8 mouse cellular contexts compared by ENCODE assay signal in genomic region chr1:62984566-62984965, GRCm38 (mm10).
DNase-seq lines count a peak whose midpoint lies in the region; ATAC-seq and TF ChIP-seq lines count a peak whose summit lies in the region.

No protein-coding gene starts in this region.

- no peak for TF ChIP-seq EP300 in heart, adult 2 months (IDR thresholded peaks at IDR 0.05; ENCODE audit: insufficient read depth, low read depth, low read length)

- 0 out of 2 replicates have a peak overlapping the region, but pooled peaks have one; percentile 15 for H3K9ac ChIP-seq in heart, adult 2 months (ENCODE audit: low read depth, low read length)
- no peak overlapping the region for H3K9ac ChIP-seq in midbrain, embryonic 11.5 days (ENCODE audit: low read length)

- intact Hi-C loops in gastrocnemius, adult 2 months (cut with DNase I), result no loop called here
- intact Hi-C loops in heart, adult 2 months (cut with DNase I), result no loop called here
- intact Hi-C loops in left cerebral cortex, postnatal 4 days (cut with DNase I), result loop anchor here (10.0 kb wide), 1 partner anchor 1930 kb away; no protein-coding TSS in a partner anchor

- H3K9me3 ChIP-seq in midbrain, embryonic 11.5 days (ENCODE audit: control insufficient read depth, low read length), result no peaks in the 10 kb centered on the region

- H3K4me1 ChIP-seq in heart, adult 2 months (ENCODE audit: control insufficient read depth, insufficient read depth, low read length), result 0 out of 2 replicates have a peak, but pooled peaks cover 1% of the 10 kb centered on the region
- peaks cover 9% of the 10 kb centered on the region for H3K4me1 ChIP-seq in midbrain, embryonic 11.5 days (ENCODE audit: control insufficient read depth, insufficient read depth, low read length)
- no peaks in the 10 kb centered on the region for H3K4me1 ChIP-seq in spleen, adult 2 months (ENCODE audit: control insufficient read depth, insufficient read depth, insufficient read length)

- no peak overlapping the region for H3K27ac ChIP-seq in gastrocnemius, adult 2 months
- no peak overlapping the region for H3K27ac ChIP-seq in heart, adult 2 months
- H3K27ac ChIP-seq in midbrain, embryonic 11.5 days (ENCODE audit: low read depth, low read length), result no peak overlapping the region
- no peak overlapping the region for H3K27ac ChIP-seq in spleen, adult 2 months (ENCODE audit: insufficient read depth, low read length)

- no peaks in the 10 kb centered on the region for H3K79me2 ChIP-seq in heart, adult 2 months (replicated peaks; ENCODE audit: control insufficient read depth, insufficient read depth, low read length)

- TF ChIP-seq POLR2A in heart, adult 2 months (IDR thresholded peaks at IDR 0.05; ENCODE audit: insufficient read depth, low read depth, low read length), result no peak
- no peak for TF ChIP-seq POLR2A in spleen, adult 2 months (IDR thresholded peaks at IDR 0.05; ENCODE audit: low read depth, low read length)

- peak; percentile 83 for TF ChIP-seq CTCF in gastrocnemius, adult 2 months (IDR thresholded peaks at IDR 0.05)
- peak; percentile 94 for TF ChIP-seq CTCF in heart, adult 2 months (IDR thresholded peaks at IDR 0.05)
- TF ChIP-seq CTCF in spleen, adult 2 months (IDR thresholded peaks at IDR 0.05; ENCODE audit: extremely low read depth, insufficient read depth, insufficient read length, insufficient replicate concordance), result peak; percentile 34; the same call in 1 of the 2 replicates

- DNase-seq in gastrocnemius, adult 2 months, result peak; percentile 47
- no peak for DNase-seq in gastrocnemius, postnatal 25 days
- DNase-seq in cerebellum, postnatal 14 days, result peak; percentile 77 to 82
- DNase-seq in heart, adult 2 months, result peak; percentile 34 to 58
- DNase-seq in kidney, adult 18-20 months, result peak; percentile 64
- DNase-seq in left cerebral cortex, postnatal 4 days, result peak; percentile 43
- peak; percentile 92 for DNase-seq in midbrain, embryonic 11.5 days (ENCODE audit: low spot score, missing footprints)
- DNase-seq in spleen, adult 2 months (ENCODE audit: low read depth in 1 of 2, low spot score in 2 of 2), result peak in 1 of 2 experiments; percentile 36

- H3K4me3 ChIP-seq in gastrocnemius, adult 2 months, result peak overlapping the region; percentile 65
- H3K4me3 ChIP-seq in heart, adult 2 months, result peak overlapping the region; percentile 49
- H3K4me3 ChIP-seq in midbrain, embryonic 11.5 days (ENCODE audit: low read depth, low read length), result peak overlapping the region; percentile 18
- no peak overlapping the region; the same call in 1 of the 2 replicates for H3K4me3 ChIP-seq in spleen, adult 2 months (ENCODE audit: extremely low read depth, insufficient read depth, insufficient read length)

- H3K4me2 ChIP-seq in midbrain, embryonic 11.5 days, result peak overlapping the region; percentile 40

- 22% methylated on average over 11 of the region's 11 CpGs for WGBS in heart, adult 2 months
- 11% methylated on average over 11 of the region's 11 CpGs for WGBS in midbrain, embryonic 11.5 days
- 35% methylated on average over 11 of the region's 11 CpGs for WGBS in spleen, adult 2 months

- H3K27me3 ChIP-seq in heart, adult 2 months (ENCODE audit: control insufficient read depth, insufficient read depth, low read length), result no peaks in the 10 kb centered on the region
- no peaks in the 10 kb centered on the region for H3K27me3 ChIP-seq in midbrain, embryonic 11.5 days (ENCODE audit: control insufficient read depth, insufficient read depth, low read length)
- no peaks in the 10 kb centered on the region for H3K27me3 ChIP-seq in spleen, adult 2 months (ENCODE audit: control insufficient read depth, insufficient read depth, low read length)

- ATAC-seq in midbrain, embryonic 11.5 days (ENCODE audit: low FRiP score), result no peak

- H3K36me3 ChIP-seq in heart, adult 2 months (ENCODE audit: control insufficient read depth, insufficient read depth, low read length), result no peaks in the 10 kb centered on the region
- no peaks in the 10 kb centered on the region for H3K36me3 ChIP-seq in midbrain, embryonic 11.5 days (ENCODE audit: control insufficient read depth, insufficient read depth, low read length)
- no peaks in the 10 kb centered on the region for H3K36me3 ChIP-seq in spleen, adult 2 months (ENCODE audit: control insufficient read depth, insufficient read depth, low read length)

Comparison
In these comparisons a context has a peak if more than half of its experiments do, and no peak if none do; other contexts are left out.
1. CTCF ChIP-seq: peak in every context shown above with its lines; median percentile 94 in heart, adult 2 months; 83 in gastrocnemius, adult 2 months; 34 in spleen, adult 2 months.